Mouse (Mus musculus): Measurements from ENCODE around the gene Dok5. TPM values are rescaled to one million over a fixed set of nuclear protein-coding genes. Genes with fewer than 3 reads are reported as not detected.

Dok5 gene
- polyA plus RNA-seq, 1 experiment from 2014 or later = 1.9 TPM

- H3K9me3 ChIP-seq (ENCODE audit: control insufficient read depth, low read length) = no peaks in the 10 kb centered on the region
- no peaks in the 10 kb centered on the region for H3K4me1 ChIP-seq (replicated peaks; ENCODE audit: control insufficient read depth, insufficient read depth, low read length)
- no peak overlapping the region for H3K9ac ChIP-seq (ENCODE audit: low read depth, low read length)
- H3K27ac ChIP-seq (ENCODE audit: low read depth, low read length) = no peak overlapping the region
- 82% methylated on average over 13 of the region's 13 CpGs for WGBS
- H3K4me3 ChIP-seq (ENCODE audit: low read depth, low read length) = no peak overlapping the region
- DNase-seq (ENCODE audit: low spot score) (no peak), ATAC-seq (replicated peaks; ENCODE audit: low FRiP score) (no peak)
- H3K27me3 ChIP-seq (replicated peaks; ENCODE audit: control insufficient read depth, insufficient read depth, low read length) = no peaks in the 10 kb centered on the region
- no peak overlapping the region for H3K4me2 ChIP-seq
- no peaks in the 10 kb centered on the region for H3K36me3 ChIP-seq (ENCODE audit: control insufficient read depth, insufficient read depth, low read length)
These were observed 170.8 kb downstream of the Dok5 start for GRCm38 (mm10) chr2:170902204-170903028.

- Histone ChIP-seq H3K9ac (ENCODE audit: low read depth, low read length) (no peak overlapping the region), H3K4me1 (replicated peaks; ENCODE audit: control insufficient read depth, insufficient read depth, low read length) (no peaks in the 10 kb centered on the region), H3K4me2 (no peak overlapping the region), H3K27me3 (replicated peaks; ENCODE audit: control insufficient read depth, insufficient read depth, low read length) (no peaks in the 10 kb centered on the region), H3K27ac (ENCODE audit: low read depth, low read length) (no peak overlapping the region), H3K36me3 (ENCODE audit: control insufficient read depth, insufficient read depth, low read length) (no peaks in the 10 kb centered on the region), H3K9me3 (ENCODE audit: control insufficient read depth, low read length) (no peaks in the 10 kb centered on the region), H3K4me3 (ENCODE audit: low read depth, low read length) (no peak overlapping the region)
- ATAC-seq (replicated peaks; ENCODE audit: low FRiP score) (no peak), DNase-seq (ENCODE audit: low spot score) (no peak)
- WGBS = 77% methylated on average over 7 of the region's 7 CpGs
These were observed 171.4 kb downstream of the Dok5 start for GRCm38 (mm10) chr2:170903029-170903306.

- no peaks in the 10 kb centered on the region for H3K4me1 ChIP-seq (replicated peaks; ENCODE audit: control insufficient read depth, insufficient read depth, low read length)
- H3K9ac ChIP-seq (ENCODE audit: low read depth, low read length) = no peak overlapping the region
- no peak overlapping the region for H3K4me3 ChIP-seq (ENCODE audit: low read depth, low read length)
- no peaks in the 10 kb centered on the region for H3K9me3 ChIP-seq (ENCODE audit: control insufficient read depth, low read length)
- ATAC-seq (replicated peaks; ENCODE audit: low FRiP score) (no peak), DNase-seq (ENCODE audit: low spot score) (no peak)
- H3K4me2 ChIP-seq = no peak overlapping the region
- no peaks in the 10 kb centered on the region for H3K27me3 ChIP-seq (replicated peaks; ENCODE audit: control insufficient read depth, insufficient read depth, low read length)
- H3K27ac ChIP-seq (ENCODE audit: low read depth, low read length) = no peak overlapping the region
- WGBS = 86% methylated on average over 9 of the region's 9 CpGs
- H3K36me3 ChIP-seq (ENCODE audit: control insufficient read depth, insufficient read depth, low read length) = no peaks in the 10 kb centered on the region
These were observed 171.8 kb downstream of the Dok5 start for GRCm38 (mm10) chr2:170903367-170903766.

- Histone ChIP-seq H3K4me1 (replicated peaks; ENCODE audit: control insufficient read depth, insufficient read depth, low read length) (no peaks in the 10 kb centered on the region), H3K9me3 (ENCODE audit: control insufficient read depth, low read length) (no peaks in the 10 kb centered on the region), H3K27me3 (replicated peaks; ENCODE audit: control insufficient read depth, insufficient read depth, low read length) (no peaks in the 10 kb centered on the region), H3K4me2 (no peak overlapping the region), H3K27ac (ENCODE audit: low read depth, low read length) (no peak overlapping the region), H3K9ac (ENCODE audit: low read depth, low read length) (no peak overlapping the region), H3K4me3 (ENCODE audit: low read depth, low read length) (no peak overlapping the region), H3K36me3 (ENCODE audit: control insufficient read depth, insufficient read depth, low read length) (no peaks in the 10 kb centered on the region)
- WGBS = 42% methylated on average over 13 of the region's 13 CpGs
- ATAC-seq (replicated peaks; ENCODE audit: low FRiP score) (no peak), DNase-seq (ENCODE audit: low spot score) (no peak)
These were observed 181.1 kb downstream of the Dok5 start for GRCm38 (mm10) chr2:170912589-170913223.

GRCm38 (mm10) chr2:170913863-170914262 lies 182.3 kb downstream of the Dok5 start:
- ATAC-seq (replicated peaks; ENCODE audit: low FRiP score) = no peak

GRCm38 (mm10) chr2:170915646-170916045 lies 184.0 kb downstream of the Dok5 start:
- no peak for DNase-seq (ENCODE audit: low spot score)
- 80% methylated on average over 8 of the region's 8 CpGs for WGBS

More at GRCm38 (mm10) chr2:170913863-170914262, 182.3 kb downstream of the Dok5 start:
- no peak overlapping the region for H3K4me3 ChIP-seq (ENCODE audit: low read depth, low read length)
- no peaks in the 10 kb centered on the region for H3K4me1 ChIP-seq (replicated peaks; ENCODE audit: control insufficient read depth, insufficient read depth, low read length)
- no peaks in the 10 kb centered on the region for H3K27me3 ChIP-seq (replicated peaks; ENCODE audit: control insufficient read depth, insufficient read depth, low read length)
- H3K4me2 ChIP-seq = no peak overlapping the region
- no peaks in the 10 kb centered on the region for H3K36me3 ChIP-seq (ENCODE audit: control insufficient read depth, insufficient read depth, low read length)
- no peaks in the 10 kb centered on the region for H3K9me3 ChIP-seq (ENCODE audit: control insufficient read depth, low read length)
- H3K9ac ChIP-seq (ENCODE audit: low read depth, low read length) = no peak overlapping the region
- no peak overlapping the region for H3K27ac ChIP-seq (ENCODE audit: low read depth, low read length)
- WGBS = 78% methylated on average over 11 of the region's 11 CpGs
- DNase-seq (ENCODE audit: low spot score) = no peak

GRCm38 (mm10) chr2:170922260-170922659 lies 190.7 kb downstream of the Dok5 start:
- no peaks in the 10 kb centered on the region for H3K4me1 ChIP-seq (replicated peaks; ENCODE audit: control insufficient read depth, insufficient read depth, low read length)
- DNase-seq (ENCODE audit: low spot score) (no peak), ATAC-seq (replicated peaks; ENCODE audit: low FRiP score) (no peak)
- no peak overlapping the region for H3K4me2 ChIP-seq
- H3K27me3 ChIP-seq (replicated peaks; ENCODE audit: control insufficient read depth, insufficient read depth, low read length) = no peaks in the 10 kb centered on the region
- 61% methylated on average over 3 of the region's 3 CpGs for WGBS
- no peaks in the 10 kb centered on the region for H3K9me3 ChIP-seq (ENCODE audit: control insufficient read depth, low read length)
- H3K27ac ChIP-seq (ENCODE audit: low read depth, low read length) = no peak overlapping the region
- H3K36me3 ChIP-seq (ENCODE audit: control insufficient read depth, insufficient read depth, low read length) = no peaks in the 10 kb centered on the region
- no peak overlapping the region for H3K4me3 ChIP-seq (ENCODE audit: low read depth, low read length)
- H3K9ac ChIP-seq (ENCODE audit: low read depth, low read length) = no peak overlapping the region

More at GRCm38 (mm10) chr2:170915646-170916045, 184.0 kb downstream of the Dok5 start:
- Histone ChIP-seq H3K4me3 (ENCODE audit: low read depth, low read length) (no peak overlapping the region), H3K27ac (ENCODE audit: low read depth, low read length) (no peak overlapping the region), H3K27me3 (replicated peaks; ENCODE audit: control insufficient read depth, insufficient read depth, low read length) (no peaks in the 10 kb centered on the region), H3K9me3 (ENCODE audit: control insufficient read depth, low read length) (no peaks in the 10 kb centered on the region), H3K36me3 (ENCODE audit: control insufficient read depth, insufficient read depth, low read length) (no peaks in the 10 kb centered on the region), H3K9ac (ENCODE audit: low read depth, low read length) (no peak overlapping the region), H3K4me2 (no peak overlapping the region), H3K4me1 (replicated peaks; ENCODE audit: control insufficient read depth, insufficient read depth, low read length) (no peaks in the 10 kb centered on the region)
- no peak for ATAC-seq (replicated peaks; ENCODE audit: low FRiP score)

GRCm38 (mm10) chr2:170924131-170924530 lies 192.5 kb downstream of the Dok5 start:
- no peak overlapping the region for H3K9ac ChIP-seq (ENCODE audit: low read depth, low read length)
- WGBS = 85% methylated on average over 4 of the region's 4 CpGs
- H3K4me3 ChIP-seq (ENCODE audit: low read depth, low read length) = no peak overlapping the region
- H3K4me1 ChIP-seq (replicated peaks; ENCODE audit: control insufficient read depth, insufficient read depth, low read length) = no peaks in the 10 kb centered on the region
- no peak for ATAC-seq (replicated peaks; ENCODE audit: low FRiP score)
- H3K36me3 ChIP-seq (ENCODE audit: control insufficient read depth, insufficient read depth, low read length) = no peaks in the 10 kb centered on the region
- no peak overlapping the region for H3K4me2 ChIP-seq
- H3K27me3 ChIP-seq (replicated peaks; ENCODE audit: control insufficient read depth, insufficient read depth, low read length) = no peaks in the 10 kb centered on the region
- H3K9me3 ChIP-seq (ENCODE audit: control insufficient read depth, low read length) = no peaks in the 10 kb centered on the region
- H3K27ac ChIP-seq (ENCODE audit: low read depth, low read length) = no peak overlapping the region
- DNase-seq (ENCODE audit: low spot score) = no peak

GRCm38 (mm10) chr2:170926237-170926636 lies 194.6 kb downstream of the Dok5 start:
- no peaks in the 10 kb centered on the region for H3K27me3 ChIP-seq (replicated peaks; ENCODE audit: control insufficient read depth, insufficient read depth, low read length)
- H3K9ac ChIP-seq (ENCODE audit: low read depth, low read length) = no peak overlapping the region
- no peaks in the 10 kb centered on the region for H3K4me1 ChIP-seq (replicated peaks; ENCODE audit: control insufficient read depth, insufficient read depth, low read length)

More at GRCm38 (mm10) chr2:170926237-170926636, 194.6 kb downstream of the Dok5 start:
- no peak for DNase-seq (ENCODE audit: low spot score)
- no peaks in the 10 kb centered on the region for H3K36me3 ChIP-seq (ENCODE audit: control insufficient read depth, insufficient read depth, low read length)
- H3K4me2 ChIP-seq = no peak overlapping the region
- H3K27ac ChIP-seq (ENCODE audit: low read depth, low read length) = no peak overlapping the region
- WGBS = 80% methylated on average over 9 of the region's 9 CpGs
- no peak for ATAC-seq (replicated peaks; ENCODE audit: low FRiP score)
- no peaks in the 10 kb centered on the region for H3K9me3 ChIP-seq (ENCODE audit: control insufficient read depth, low read length)
- H3K4me3 ChIP-seq (ENCODE audit: low read depth, low read length) = no peak overlapping the region

Data from liver, embryonic 11.5 days (tissue).